Mouse (Mus musculus) left cerebral cortex, adult 18-20 months (tissue): ENCODE data around the gene Sept14. TPM values are rescaled to one million over a fixed set of nuclear protein-coding genes. Genes with fewer than 3 reads are reported as not detected.

ENCODE experiments used
- DNase-seq, 2 experiments: peaks; one replicate each; pipeline ENCODE4 v3.0.0; 2021 to 2022; ENCODE audit warnings: low spot score in 2 of 2, mixed read lengths in 1 of 2
- total RNA-seq, 2 experiments: library from RNA; stranded (reverse); gene quantifications; 2 replicates each; pipeline ENCODE4 v1.2.3; 2021

Sept14 gene
- total RNA-seq, 2 experiments from 2014 or later = not detected

GRCm38 (mm10) chr5:129670036-129670458 is 38.3 kb downstream of the Sept14 start, which contains the start of gene Zfp11:
Gene Zfp11, minus strand, starts transcription at chr5:129670099.
- DNase-seq = peak; percentile 74 to 76

- no peak for DNase-seq
These were observed 38.8 kb downstream of the Sept14 start for GRCm38 (mm10) chr5:129669453-129670035.

DNA sequence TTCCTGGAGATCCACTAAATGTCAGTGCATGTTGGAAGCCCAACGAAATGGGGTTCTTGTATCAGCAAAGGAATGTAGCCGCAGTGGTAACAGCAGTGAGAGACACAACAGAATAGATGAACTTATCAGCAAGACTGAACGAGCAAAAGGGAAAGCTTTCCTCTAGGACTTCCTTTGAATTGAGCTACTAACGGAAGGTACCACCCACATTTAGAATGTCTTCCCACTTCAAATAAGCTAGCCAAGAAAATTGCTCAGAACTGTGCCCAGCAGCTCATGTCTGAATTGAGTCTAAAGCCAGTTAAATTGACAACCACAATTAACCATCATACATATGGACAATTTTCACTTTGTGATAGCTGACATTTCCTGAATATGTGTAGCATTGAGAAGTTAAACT is 40.5 kb downstream of the Sept14 start:
- DNase-seq = no peak

- peak in 1 of 2 experiments; percentile 9 for DNase-seq
These were observed 41.9 kb downstream of the Sept14 start for GRCm38 (mm10) chr5:129666271-129666909.

GRCm38 (mm10) chr5:129664090-129664489 is 44.2 kb downstream of the Sept14 start:
- no peak for DNase-seq

DNA sequence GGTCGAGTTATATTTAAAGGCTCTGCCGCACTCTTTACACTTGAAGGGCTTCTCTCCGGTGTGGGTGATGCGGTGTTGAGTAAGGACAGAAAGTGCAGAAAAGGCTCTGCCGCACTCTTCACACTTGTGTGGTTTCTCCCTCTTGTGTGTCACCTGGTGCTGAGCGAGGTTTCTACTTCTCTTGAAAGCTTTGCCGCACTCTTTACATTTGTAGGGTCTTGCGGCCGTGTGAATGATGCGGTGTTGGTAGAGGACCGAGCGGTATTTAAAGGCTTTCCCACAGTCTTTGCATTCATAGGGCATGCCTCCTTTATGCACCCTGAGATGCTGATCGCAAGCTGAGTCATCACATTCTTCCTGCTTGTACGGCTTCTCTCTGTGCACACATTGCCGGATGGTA is 50.4 kb downstream of the Sept14 start:
- no peak for DNase-seq

GRCm38 (mm10) chr5:129657016-129657415 is 51.3 kb downstream of the Sept14 start:
- no peak for DNase-seq

DNA sequence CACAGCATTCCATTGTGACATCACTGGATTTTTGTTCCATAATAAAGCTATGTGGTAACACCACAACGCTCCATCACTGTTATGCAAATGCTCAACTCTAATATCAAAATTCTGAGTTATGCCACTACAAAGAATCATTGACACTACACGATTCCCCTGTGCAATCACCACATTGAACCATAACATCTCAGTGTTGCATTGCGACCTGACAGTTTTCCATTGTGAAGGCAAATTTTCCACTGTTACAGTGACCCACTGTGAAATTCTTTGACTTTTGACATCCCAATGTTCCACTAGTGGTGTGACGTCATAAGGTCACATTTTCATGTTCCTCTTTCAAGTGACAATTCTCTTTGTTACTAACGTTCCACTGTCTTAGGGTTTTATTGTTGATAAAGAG is 57.5 kb downstream of the Sept14 start:
- no peak for DNase-seq

Other genes with a start within 250 kb of the Sept14 start
- gene Sfswap, start 207.3 kb downstream of the Sept14 start, total RNA-seq = 100 to 1,000 TPM in 1 of 2 experiments, 10 to 100 TPM in 1; 86.2 to 104 TPM
- gene Mmp17, start 124.3 kb downstream of the Sept14 start, total RNA-seq = 100 to 1,000 TPM in 1 of 2 experiments, 10 to 100 TPM in 1; 98.9 to 104 TPM
- 1 to 10 TPM; 6.2 to 7.2 TPM for gene Zfp11, start 38.4 kb downstream of the Sept14 start, total RNA-seq
- gene Mrps17, start 7.0 kb upstream of the Sept14 start, total RNA-seq = 10 to 100 TPM; 72.8 to 81.5 TPM
- 10 to 100 TPM; 77.7 to 81.8 TPM for gene Nipsnap2, start 16.6 kb upstream of the Sept14 start, total RNA-seq
- gene Psph, start 78.9 kb upstream of the Sept14 start, total RNA-seq = 10 to 100 TPM; 21.5 to 21.6 TPM
- 10 to 100 TPM; 18.8 to 19.8 TPM for gene Sumf2, start 138.5 kb upstream of the Sept14 start, total RNA-seq
- gene Chchd2, start 179.0 kb upstream of the Sept14 start, total RNA-seq = 100 to 1,000 TPM; 475 to 476 TPM
- gene Zbed5, start 187.2 kb upstream of the Sept14 start, total RNA-seq = 1 to 10 TPM; 7.3 to 7.8 TPM
- gene Phkg1, start 190.0 kb upstream of the Sept14 start, total RNA-seq = 10 to 100 TPM; 11.0 to 16.6 TPM
- 1 to 10 TPM; 1.9 to 2.3 TPM for gene Nupr1l, start 200.0 kb upstream of the Sept14 start, total RNA-seq
- 10 to 100 TPM; 44.9 to 50.8 TPM for gene Vkorc1l1, start 233.5 kb upstream of the Sept14 start, total RNA-seq